Mouse (Mus musculus) CH12.LX (cell line): ENCODE measurements around the gene Rnf151. TPM values are rescaled to one million over a fixed set of nuclear protein-coding genes. Genes with fewer than 3 reads are reported as not detected.
A peak's percentile ranks its signal among the peaks of the same experiment; 100 is the strongest.

Experiments used
- DNase-seq: peaks from one replicate; pipeline ENCODE4 v3.0.0-alpha.2; 2013; ENCODE audit errors: extremely low read depth
- H3K27ac ChIP-seq: 2 replicates; pipeline ENCODE4 v1.5.1; 2012; ENCODE audit warnings: low read depth, mild to moderate bottlenecking, control low read depth, moderate library complexity; ENCODE audit not compliant: insufficient read depth
- H3K27me3 ChIP-seq: replicated peaks from 2 replicates; pipeline ENCODE3; 2012; ENCODE audit warnings: inconsistent platforms
- H3K36me3 ChIP-seq, 2 experiments: replicated peaks in 1 of 2; 2 replicates each; pipeline versions ENCODE3 to v1.6.1; 2012; ENCODE audit warnings: inconsistent platforms in 1 of 2, low read length in 1 of 2, mild to moderate bottlenecking in 1 of 2, mixed read lengths in 1 of 2, moderate library complexity in 1 of 2; ENCODE audit not compliant: control insufficient read depth in 1 of 2, insufficient read depth in 1 of 2
- H3K4me1 ChIP-seq, 2 experiments: 2 replicates each; pipeline ENCODE4 v1.6.1; 2012; ENCODE audit warnings: inconsistent platforms in 1 of 2, moderate library complexity in 1 of 2; ENCODE audit not compliant: insufficient read depth in 2 of 2, control insufficient read depth in 1 of 2
- H3K4me2 ChIP-seq: 2 replicates; pipeline ENCODE4 v1.6.1; 2012; ENCODE audit warnings: low read depth, mild to moderate bottlenecking, control low read depth; ENCODE audit not compliant: poor library complexity, insufficient read depth, severe bottlenecking
- H3K4me3 ChIP-seq, 3 experiments: fragments of 150-350 bp in 1 of 3; sonication (generic) in 1 of 3; replicated peaks in 1 of 3; 2 replicates each; pipeline versions ENCODE3 to v1.5.1; 2011 to 2012; ENCODE audit warnings: low read depth in 2 of 3, low read length in 2 of 3, mild to moderate bottlenecking in 2 of 3, moderate library complexity in 2 of 3, control low read depth in 1 of 3, improper control_type of control experiment in 1 of 3, inconsistent platforms in 1 of 3, mixed read lengths in 1 of 3; ENCODE audit not compliant: poor library complexity in 1 of 3
- H3K79me2 ChIP-seq: replicated peaks from 2 replicates; pipeline ENCODE4 v1.6.1; 2012; ENCODE audit warnings: mild to moderate bottlenecking, moderate library complexity; ENCODE audit not compliant: control insufficient read depth, poor library complexity, insufficient read depth, severe bottlenecking; ENCODE audit errors: extremely low read depth
- H3K9ac ChIP-seq: 2 replicates; pipeline ENCODE4 v1.6.1; 2012; ENCODE audit warnings: low read depth, mild to moderate bottlenecking, control low read depth, moderate library complexity; ENCODE audit not compliant: insufficient read depth
- H3K9me3 ChIP-seq: replicated peaks from 2 replicates; pipeline ENCODE3; 2012; ENCODE audit warnings: low read length, inconsistent platforms, mixed read lengths
- BHLHE40 ChIP-seq: IDR thresholded peaks from 2 replicates; pipeline ENCODE4 v1.6.1; 2011; ENCODE audit warnings: mild to moderate bottlenecking, low read depth, low read length, improper control_type of control experiment
- CHD1 ChIP-seq: IDR thresholded peaks from 2 replicates; pipeline ENCODE4 v1.6.1; 2012; ENCODE audit warnings: low read depth, low read length, improper control_type of control experiment, inconsistent platforms
- CHD2 ChIP-seq: IDR thresholded peaks from 2 replicates; pipeline ENCODE4 v1.6.1; 2011; ENCODE audit warnings: low read length, improper control_type of control experiment
- CTCF ChIP-seq, 2 experiments: IDR thresholded peaks in 1 of 2; conservative IDR thresholded peaks in 1 of 2; 2 replicates each; pipeline ENCODE4 v1.5.1; 2011 to 2012; ENCODE audit warnings: low read depth in 2 of 2, low read length in 2 of 2, improper control_type of control experiment in 1 of 2, inconsistent platforms in 1 of 2, mild to moderate bottlenecking in 1 of 2, moderate library complexity in 1 of 2
- E2F4 ChIP-seq: IDR thresholded peaks from 2 replicates; pipeline ENCODE4 v1.6.1; 2011; ENCODE audit warnings: low read depth, low read length, improper control_type of control experiment; ENCODE audit not compliant: insufficient replicate concordance
- ELF1 ChIP-seq: IDR thresholded peaks from 2 replicates; pipeline ENCODE4 v1.6.1; 2014; ENCODE audit warnings: low read depth, mild to moderate bottlenecking, inconsistent platforms, low read length, improper control_type of control experiment
- EP300 ChIP-seq: IDR thresholded peaks from 2 replicates; pipeline ENCODE4 v1.6.1; 2011; ENCODE audit warnings: low read length, improper control_type of control experiment
- ETS1 ChIP-seq: conservative IDR thresholded peaks from 2 replicates; pipeline ENCODE4 v1.6.1; 2012; ENCODE audit warnings: low read depth, mild to moderate bottlenecking, inconsistent platforms, low read length, improper control_type of control experiment, moderate library complexity
- GABPA ChIP-seq: IDR thresholded peaks from 2 replicates; pipeline ENCODE4 v1.6.1; 2012; ENCODE audit warnings: low read depth, low read length, improper control_type of control experiment, inconsistent platforms; ENCODE audit not compliant: insufficient replicate concordance
- HCFC1 ChIP-seq: IDR thresholded peaks from 2 replicates; pipeline ENCODE4 v1.6.1; 2012; ENCODE audit warnings: low read depth, mild to moderate bottlenecking, inconsistent platforms, low read length, improper control_type of control experiment
- IRF4 ChIP-seq: IDR thresholded peaks from 2 replicates; pipeline ENCODE4 v1.6.1; 2014; ENCODE audit warnings: low read depth, mild to moderate bottlenecking, inconsistent platforms, low read length, improper control_type of control experiment
- JUN ChIP-seq: IDR thresholded peaks from 2 replicates; pipeline ENCODE4 v1.6.1; 2011; ENCODE audit warnings: low read depth, mild to moderate bottlenecking, low read length, improper control_type of control experiment, moderate library complexity; ENCODE audit not compliant: insufficient read depth
- JUND ChIP-seq: conservative IDR thresholded peaks from 2 replicates; pipeline ENCODE4 v1.6.1; 2011; ENCODE audit warnings: low read depth, low read length, improper control_type of control experiment
- KAT2A ChIP-seq: IDR thresholded peaks from 2 replicates; pipeline ENCODE4 v1.6.1; 2012; ENCODE audit warnings: low read length, improper control_type of control experiment, inconsistent platforms; ENCODE audit not compliant: insufficient replicate concordance
- MAFK ChIP-seq: IDR thresholded peaks from 2 replicates; pipeline ENCODE4 v1.6.1; 2011; ENCODE audit warnings: low read length, improper control_type of control experiment; ENCODE audit not compliant: insufficient replicate concordance
- MAX ChIP-seq: IDR thresholded peaks from 2 replicates; pipeline ENCODE4 v1.6.1; 2011; ENCODE audit warnings: low read length, improper control_type of control experiment
- MAZ ChIP-seq: IDR thresholded peaks from 2 replicates; pipeline ENCODE4 v1.6.1; 2012; ENCODE audit warnings: low read depth, mild to moderate bottlenecking, inconsistent platforms, low read length, improper control_type of control experiment, moderate library complexity
- MEF2A ChIP-seq: IDR thresholded peaks from 2 replicates; pipeline ENCODE4 v1.6.1; 2014; ENCODE audit warnings: low read depth, mild to moderate bottlenecking, inconsistent platforms, low read length, improper control_type of control experiment, borderline replicate concordance
- MXI1 ChIP-seq: IDR thresholded peaks from 2 replicates; pipeline ENCODE4 v1.6.1; 2011; ENCODE audit warnings: mild to moderate bottlenecking, low read depth, low read length, improper control_type of control experiment
- MYC ChIP-seq: IDR thresholded peaks from 2 replicates; pipeline ENCODE4 v1.6.1; 2011; ENCODE audit warnings: low read depth, mild to moderate bottlenecking, improper control_type of control experiment, low read length
- NELFE ChIP-seq: IDR thresholded peaks from 2 replicates; pipeline ENCODE4 v1.6.1; 2011; ENCODE audit warnings: low read depth, low read length, improper control_type of control experiment
- NRF1 ChIP-seq: IDR thresholded peaks from 2 replicates; pipeline ENCODE4 v1.6.1; 2014; ENCODE audit warnings: low read depth, mild to moderate bottlenecking, inconsistent platforms, low read length, improper control_type of control experiment, moderate library complexity
- PAX5 ChIP-seq: IDR thresholded peaks from 2 replicates; pipeline ENCODE4 v1.6.1; 2012; ENCODE audit warnings: low read length, inconsistent platforms, mixed read lengths
- POLR2A ChIP-seq: IDR thresholded peaks from 2 replicates; pipeline ENCODE4 v1.6.1; 2011; ENCODE audit warnings: low read depth, mild to moderate bottlenecking, improper control_type of control experiment, low read length
- POLR2AphosphoS2 ChIP-seq: IDR thresholded peaks from 2 replicates; pipeline ENCODE4 v1.6.1; 2011; ENCODE audit warnings: low read depth, low read length, improper control_type of control experiment
- RAD21 ChIP-seq: IDR thresholded peaks from 2 replicates; pipeline ENCODE4 v1.6.1; 2011; ENCODE audit warnings: low read depth, mild to moderate bottlenecking, low read length, improper control_type of control experiment, moderate library complexity
- RCOR1 ChIP-seq: conservative IDR thresholded peaks from 2 replicates; pipeline ENCODE4 v1.6.1; 2012; ENCODE audit warnings: low read depth, mild to moderate bottlenecking, inconsistent platforms, low read length, improper control_type of control experiment
- SIN3A ChIP-seq: IDR thresholded peaks from 2 replicates; pipeline ENCODE4 v1.6.1; 2012; ENCODE audit warnings: low read length, improper control_type of control experiment, inconsistent platforms
- SMC3 ChIP-seq: IDR thresholded peaks from 2 replicates; pipeline ENCODE4 v1.6.1; 2011; ENCODE audit warnings: low read depth, low read length, improper control_type of control experiment
- TBP ChIP-seq: conservative IDR thresholded peaks from 2 replicates; pipeline ENCODE4 v1.6.1; 2011; ENCODE audit warnings: low read depth, low read length, improper control_type of control experiment
- TCF12 ChIP-seq: IDR thresholded peaks from 2 replicates; pipeline ENCODE4 v1.6.1; 2014; ENCODE audit warnings: low read depth, mild to moderate bottlenecking, inconsistent platforms, low read length, improper control_type of control experiment
- UBTF ChIP-seq: IDR thresholded peaks from 2 replicates; pipeline ENCODE4 v1.6.1; 2012; ENCODE audit warnings: low read depth, mild to moderate bottlenecking, inconsistent platforms, low read length, improper control_type of control experiment, moderate library complexity
- USF1 ChIP-seq: IDR thresholded peaks from 2 replicates; pipeline ENCODE4 v1.6.1; 2014; ENCODE audit warnings: low read depth, mild to moderate bottlenecking, inconsistent platforms, low read length, improper control_type of control experiment
- USF2 ChIP-seq: conservative IDR thresholded peaks from 2 replicates; pipeline ENCODE4 v1.6.1; 2011; ENCODE audit warnings: low read depth, low read length, improper control_type of control experiment
- ZC3H11A ChIP-seq: IDR thresholded peaks from 2 replicates; pipeline ENCODE4 v1.6.1; 2012; ENCODE audit warnings: low read depth, mild to moderate bottlenecking, inconsistent platforms, low read length, improper control_type of control experiment
- ZKSCAN1 ChIP-seq: IDR thresholded peaks from 2 replicates; pipeline ENCODE4 v1.6.1; 2012; ENCODE audit warnings: low read depth, inconsistent platforms, low read length, improper control_type of control experiment, borderline replicate concordance
- ZMIZ1 ChIP-seq: IDR thresholded peaks from 2 replicates; pipeline ENCODE4 v1.6.1; 2012; ENCODE audit warnings: low read depth, mild to moderate bottlenecking, inconsistent platforms, low read length, improper control_type of control experiment
- ZNF384 ChIP-seq: IDR thresholded peaks from 2 replicates; pipeline ENCODE4 v1.6.1; 2012; ENCODE audit warnings: low read depth, low read length, improper control_type of control experiment, inconsistent platforms
- dilution Hi-C: fragments of 300-500 bp; cut with MboI; formaldehyde crosslinking; loops from 2 replicates; pipeline ENCODE4 v1.14.3; 2020; ENCODE audit warnings: low sequenced_read_pairs; ENCODE audit not compliant: extremely low pct_unique_long_range_greater_than_20kb, extremely low pct_ligation_motif_present
- in situ Hi-C: fragments of 300-500 bp; cut with MboI; formaldehyde crosslinking; loops from 3 replicates; pipeline ENCODE4 v1.14.3; 2019; ENCODE audit warnings: low sequenced_read_pairs, low pct_ligation_motif_present, low pct_unique_long_range_greater_than_20kb, mixed read lengths
- polyA plus RNA-seq: library from polyadenylated mRNA; unstranded; fragments of >175 nt; gene quantifications from 2 replicates; pipeline ENCODE4 v1.2.1, GENCODE M21; 2012; ENCODE audit warnings: low read depth; ENCODE audit not compliant: insufficient read length
- total RNA-seq, 2 experiments: library from RNA; depleted of rRNA; stranded (reverse); fragments of 300-350 nt in 1 of 2; fragments of >200 nt in 1 of 2; gene quantifications; 2 replicates each; pipeline ENCODE4 v1.2.3; 2012 to 2014

Gene Rnf151
- total and polyA plus RNA-seq, 3 experiments, result 0.34 to 0.59 TPM; not detected in 1

- dilution Hi-C loops, result no loop called here
- H3K4me3 ChIP-seq, result peak overlapping the region; percentile 70 to 92 (median 78)
- H3K4me2 ChIP-seq, result 0 out of 2 replicates have a peak overlapping the region, but pooled peaks have one; percentile 92
- H3K27ac ChIP-seq, result peak overlapping the region; percentile 64
- H3K4me1 ChIP-seq, result peaks cover 5 to 29% of the 10 kb centered on the region in 2 experiments; a peak in 3 of 4 replicates
- H3K79me2 ChIP-seq, result peaks cover 47% of the 10 kb centered on the region
- in situ Hi-C loops, result no loop called here
- H3K27me3 ChIP-seq, result no peaks in the 10 kb centered on the region
- H3K36me3 ChIP-seq, result peaks cover 35 to 58% of the 10 kb centered on the region in 2 experiments
- no peaks in the 10 kb centered on the region for H3K9me3 ChIP-seq
- TF ChIP-seq UBTF (peak; percentile 25; the same call in 1 of the 2 replicates), JUN (no peak), SMC3 (no peak), NRF1 (peak; percentile 83), ZKSCAN1 (no peak), ZC3H11A (no peak), NELFE (peak; percentile 100), IRF4 (no peak; the same call in 1 of the 2 replicates), USF2 (0 out of 2 replicates have a peak, but pooled peaks have one; percentile 6), MAX (peak; percentile 94), ZNF384 (no peak), HCFC1 (peak; percentile 90), CHD1 (0 out of 2 replicates have a peak, but pooled peaks have one; percentile 40), CTCF (conservative IDR thresholded peaks at IDR 0.05 in 1 of 2, IDR thresholded peaks at IDR 0.05 in 1 of 2; ENCODE audit: low read depth in 2 of 2, low read length in 2 of 2) (no peak), ETS1 (no peak), RAD21 (no peak), MXI1 (peak; percentile 97), RCOR1 (no peak), TBP (peak; percentile 98), TCF12 (peak; percentile 97), POLR2A (peak; percentile 99), POLR2AphosphoS2 (peak; percentile 96), CHD2 (peak; percentile 99), MYC (peak; percentile 99), MAZ (no peak), KAT2A (peak; percentile 89), BHLHE40 (peak; percentile 74), ELF1 (peak; percentile 96), GABPA (no peak), JUND (no peak), MEF2A (peak; percentile 51; the same call in 1 of the 2 replicates), USF1 (peak; percentile 45), MAFK (no peak), ZMIZ1 (peak; percentile 99), SIN3A (peak; percentile 70; the same call in 1 of the 2 replicates), EP300 (no peak), E2F4 (peak; percentile 83; the same call in 1 of the 2 replicates), PAX5 (no peak)
- H3K9ac ChIP-seq, result peak overlapping the region; percentile 98
- DNase-seq, result peak; percentile 98
Observed at GRCm38 (mm10) chr17:24719494-24720222, 1.8 kb upstream of the Rnf151 start.
